Mouse (Mus musculus): ENCODE data around the gene Sugp2. TPM values are rescaled to one million over a fixed set of nuclear protein-coding genes. Genes with fewer than 3 reads are reported as not detected.

The Sugp2 gene
- polyA plus RNA-seq, 1 experiment from 2014 or later: 80.5 TPM

GRCm38 (mm10) chr8:70259043-70259442, 25.0 kb downstream of the Sugp2 start:
- no peaks in the 10 kb centered on the region for H3K27me3 ChIP-seq (replicated peaks)
- ATAC-seq (ENCODE audit: low FRiP score): no peak
- H3K9me3 ChIP-seq (replicated peaks): no peaks in the 10 kb centered on the region
- H3K4me3 ChIP-seq (replicated peaks): no peak overlapping the region
- H3K36me3 ChIP-seq: peaks cover 97% of the 10 kb centered on the region
- H3K27ac ChIP-seq (replicated peaks): no peak overlapping the region
- H3K9ac ChIP-seq (replicated peaks): no peak overlapping the region
- WGBS: 88% methylated on average over 2 of the region's 2 CpGs
- no peak overlapping the region for H3K4me2 ChIP-seq
- H3K4me1 ChIP-seq: no peaks in the 10 kb centered on the region

- Histone ChIP-seq H3K27me3 (replicated peaks) (no peaks in the 10 kb centered on the region), H3K9ac (replicated peaks) (no peak overlapping the region), H3K9me3 (replicated peaks) (no peaks in the 10 kb centered on the region), H3K4me3 (replicated peaks) (no peak overlapping the region), H3K27ac (replicated peaks) (no peak overlapping the region), H3K4me1 (no peaks in the 10 kb centered on the region), H3K4me2 (no peak overlapping the region), H3K36me3 (peaks cover 38% of the 10 kb centered on the region)
- ATAC-seq (ENCODE audit: low FRiP score): no peak
- WGBS: 89% methylated on average over 3 of the region's 3 CpGs
Observed at GRCm38 (mm10) chr8:70267674-70268073, 33.6 kb downstream of the Sugp2 start.

- 40% methylated on average over 5 of the region's 5 CpGs for WGBS
- Histone ChIP-seq H3K9ac (replicated peaks) (no peak overlapping the region), H3K4me3 (replicated peaks) (no peak overlapping the region), H3K9me3 (replicated peaks) (no peaks in the 10 kb centered on the region), H3K4me1 (no peaks in the 10 kb centered on the region), H3K27ac (replicated peaks) (no peak overlapping the region), H3K27me3 (replicated peaks) (no peaks in the 10 kb centered on the region), H3K36me3 (peaks cover 31% of the 10 kb centered on the region), H3K4me2 (no peak overlapping the region)
- 0 out of 2 replicates have a peak, but pooled peaks have one; percentile 4 for ATAC-seq (ENCODE audit: low FRiP score)
Observed at GRCm38 (mm10) chr8:70268311-70268710, 34.3 kb downstream of the Sugp2 start.

- H3K9me3 ChIP-seq (replicated peaks): no peaks in the 10 kb centered on the region
- H3K27me3 ChIP-seq (replicated peaks): no peaks in the 10 kb centered on the region
- H3K27ac ChIP-seq (replicated peaks): no peak overlapping the region
- H3K4me3 ChIP-seq (replicated peaks): no peak overlapping the region
- ATAC-seq (ENCODE audit: low FRiP score): peak; percentile 16; the same call in 1 of the 2 replicates
- H3K9ac ChIP-seq (replicated peaks): no peak overlapping the region
- no peak overlapping the region for H3K4me2 ChIP-seq
- H3K36me3 ChIP-seq: peaks cover 25% of the 10 kb centered on the region
- no peaks in the 10 kb centered on the region for H3K4me1 ChIP-seq
- WGBS: 62% methylated on average over 11 of the region's 11 CpGs
Observed at GRCm38 (mm10) chr8:70268799-70269565, 35.0 kb downstream of the Sugp2 start.

GRCm38 (mm10) chr8:70272949-70273348, 38.9 kb downstream of the Sugp2 start:
- Histone ChIP-seq H3K27ac (replicated peaks) (no peak overlapping the region), H3K27me3 (replicated peaks) (no peaks in the 10 kb centered on the region), H3K4me2 (no peak overlapping the region), H3K4me1 (no peaks in the 10 kb centered on the region), H3K9ac (replicated peaks) (no peak overlapping the region), H3K4me3 (replicated peaks) (no peak overlapping the region), H3K9me3 (replicated peaks) (no peaks in the 10 kb centered on the region), H3K36me3 (no peaks in the 10 kb centered on the region)
- WGBS: 71% methylated on average over 3 of the region's 3 CpGs
- ATAC-seq (ENCODE audit: low FRiP score): no peak

- ATAC-seq (ENCODE audit: low FRiP score): no peak
- H3K9me3 ChIP-seq (replicated peaks): no peaks in the 10 kb centered on the region
- no peak overlapping the region for H3K27ac ChIP-seq (replicated peaks)
- no peak overlapping the region for H3K4me3 ChIP-seq (replicated peaks)
- H3K27me3 ChIP-seq (replicated peaks): no peaks in the 10 kb centered on the region
- no peak overlapping the region for H3K9ac ChIP-seq (replicated peaks)
- H3K4me2 ChIP-seq: no peak overlapping the region
- H3K4me1 ChIP-seq: 0 out of 2 replicates have a peak, but pooled peaks cover 3% of the 10 kb centered on the region
- no peaks in the 10 kb centered on the region for H3K36me3 ChIP-seq
Observed at GRCm38 (mm10) chr8:70274350-70274749, 40.3 kb downstream of the Sugp2 start.

GRCm38 (mm10) chr8:70276476-70276875, 42.5 kb downstream of the Sugp2 start:
- no peaks in the 10 kb centered on the region for H3K36me3 ChIP-seq
- no peak overlapping the region for H3K9ac ChIP-seq (replicated peaks)
- no peak overlapping the region for H3K27ac ChIP-seq (replicated peaks)
- ATAC-seq (ENCODE audit: low FRiP score): no peak
- H3K4me2 ChIP-seq: no peak overlapping the region
- 90% methylated on average over 3 of the region's 3 CpGs for WGBS
- H3K9me3 ChIP-seq (replicated peaks): no peaks in the 10 kb centered on the region
- H3K4me3 ChIP-seq (replicated peaks): no peak overlapping the region
- H3K27me3 ChIP-seq (replicated peaks): no peaks in the 10 kb centered on the region
- 0 out of 2 replicates have a peak, but pooled peaks cover 3% of the 10 kb centered on the region for H3K4me1 ChIP-seq

GRCm38 (mm10) chr8:70278175-70278574, 44.1 kb downstream of the Sugp2 start:
- peaks cover 16% of the 10 kb centered on the region for H3K4me1 ChIP-seq
- no peak overlapping the region for H3K9ac ChIP-seq (replicated peaks)
- WGBS: 68% methylated on average over 15 of the region's 15 CpGs
- H3K4me3 ChIP-seq (replicated peaks): no peak overlapping the region
- H3K4me2 ChIP-seq: no peak overlapping the region
- no peaks in the 10 kb centered on the region for H3K9me3 ChIP-seq (replicated peaks)
- no peaks in the 10 kb centered on the region for H3K27me3 ChIP-seq (replicated peaks)
- H3K36me3 ChIP-seq: no peaks in the 10 kb centered on the region
- no peak for ATAC-seq (ENCODE audit: low FRiP score)
- H3K27ac ChIP-seq (replicated peaks): no peak overlapping the region

- 65% methylated on average over 8 of the region's 8 CpGs for WGBS
- H3K4me1 ChIP-seq: peaks cover 25% of the 10 kb centered on the region
- no peaks in the 10 kb centered on the region for H3K36me3 ChIP-seq
- H3K9me3 ChIP-seq (replicated peaks): no peaks in the 10 kb centered on the region
- no peak overlapping the region for H3K9ac ChIP-seq (replicated peaks)
- no peak overlapping the region for H3K4me2 ChIP-seq
- H3K27ac ChIP-seq (replicated peaks): no peak overlapping the region
- H3K4me3 ChIP-seq (replicated peaks): no peak overlapping the region
- H3K27me3 ChIP-seq (replicated peaks): no peaks in the 10 kb centered on the region
- ATAC-seq (ENCODE audit: low FRiP score): no peak
Observed at GRCm38 (mm10) chr8:70279266-70279665, 45.2 kb downstream of the Sugp2 start.

GRCm38 (mm10) chr8:70281001-70281400, 47.0 kb downstream of the Sugp2 start:
- no peak for ATAC-seq (ENCODE audit: low FRiP score)

GRCm38 (mm10) chr8:70282603-70283135, 48.6 kb downstream of the Sugp2 start, which contains the start of gene Homer3:
TSS of gene Homer3 (plus strand) at chr8:70282827.
- Histone ChIP-seq H3K9me3 (replicated peaks) (no peaks in the 10 kb centered on the region), H3K4me3 (replicated peaks) (peak within 1 kb of the TSS; percentile 83), H3K36me3 (peaks cover 20% of the 10 kb centered on the region), H3K4me2 (peak within 1 kb of the TSS; percentile 91), H3K27ac (replicated peaks) (peak within 1 kb of the TSS; percentile 67), H3K9ac (replicated peaks) (peak within 1 kb of the TSS; percentile 84), H3K27me3 (replicated peaks) (no peaks in the 10 kb centered on the region), H3K4me1 (peaks cover 29% of the 10 kb centered on the region)
- under 1% methylated on average over 33 of the region's 36 CpGs for WGBS
- peak; percentile 72 for ATAC-seq (ENCODE audit: low FRiP score)

More at GRCm38 (mm10) chr8:70281001-70281400, 47.0 kb downstream of the Sugp2 start:
- peaks cover 6% of the 10 kb centered on the region; the same call in 1 of the 2 replicates for H3K36me3 ChIP-seq
- H3K4me2 ChIP-seq: no peak overlapping the region
- no peak overlapping the region for H3K9ac ChIP-seq (replicated peaks)
- WGBS: 43% methylated on average over 3 of the region's 3 CpGs
- H3K4me3 ChIP-seq (replicated peaks): no peak overlapping the region
- H3K4me1 ChIP-seq: peaks cover 29% of the 10 kb centered on the region
- no peaks in the 10 kb centered on the region for H3K9me3 ChIP-seq (replicated peaks)
- H3K27ac ChIP-seq (replicated peaks): peak overlapping the region; percentile 37; the same call in 1 of the 2 replicates
- no peaks in the 10 kb centered on the region for H3K27me3 ChIP-seq (replicated peaks)

Measured in neural tube, embryonic 15.5 days (tissue).